Mouse (Mus musculus) kidney, embryonic 15.5 days (tissue): ENCODE measurements around the gene Kirrel3. TPM values are rescaled to one million over a fixed set of nuclear protein-coding genes. Genes with fewer than 3 reads are reported as not detected.

Experiments
- ATAC-seq: fragments of 200-750 bp; cut with Nextera tagmentation; replicated peaks from 2 replicates; pipeline ENCODE4 v1.8.0; 2017; ENCODE audit warnings: moderate TSS enrichment; ENCODE audit not compliant: low FRiP score
- H3K27ac ChIP-seq: fragments of 300-500 bp; sonication (generic); 2 replicates; pipeline ENCODE4 v1.5.1; 2015; ENCODE audit warnings: mild to moderate bottlenecking, inconsistent platforms
- H3K27me3 ChIP-seq: fragments of 300-500 bp; sonication (generic); 2 replicates; pipeline ENCODE4 v1.6.1; 2015; ENCODE audit warnings: inconsistent platforms
- H3K36me3 ChIP-seq: fragments of 300-500 bp; sonication (generic); 2 replicates; pipeline ENCODE4 v1.6.1; 2015; ENCODE audit warnings: inconsistent platforms
- H3K4me1 ChIP-seq: fragments of 300-500 bp; sonication (generic); 2 replicates; pipeline ENCODE4 v1.6.1; 2015; ENCODE audit warnings: inconsistent platforms
- H3K4me2 ChIP-seq: fragments of 300-500 bp; sonication (generic); 2 replicates; pipeline ENCODE4 v1.6.1; 2015; ENCODE audit warnings: moderate library complexity, mild to moderate bottlenecking, inconsistent platforms
- H3K4me3 ChIP-seq: fragments of 300-500 bp; sonication (generic); replicated peaks from 2 replicates; pipeline ENCODE4 v1.5.1; 2015; ENCODE audit warnings: mild to moderate bottlenecking, inconsistent platforms
- H3K9ac ChIP-seq: fragments of 300-500 bp; sonication (generic); 2 replicates; pipeline ENCODE4 v1.6.1; 2015; ENCODE audit warnings: mild to moderate bottlenecking, inconsistent platforms
- H3K9me3 ChIP-seq: fragments of 300-500 bp; sonication (generic); replicated peaks from 2 replicates; pipeline ENCODE4 v1.6.1; 2016; ENCODE audit warnings: inconsistent platforms
- WGBS: fragments of 180-500 bp; shearing (Covaris S2); methylation state at CpG from one replicate; pipeline ENCODE4 v1.1.7; 2015; ENCODE audit warnings: mixed read lengths; 5-methylcytosine and 5-hydroxymethylcytosine counted together
- polyA plus RNA-seq: library from polyadenylated mRNA; unstranded; fragments of >200 nt; fragmentation: Nextera tagmentation; extraction: Ambion mirVana; gene quantifications from 2 replicates; pipeline ENCODE4 v1.2.1, GENCODE M21; 2015

The Kirrel3 gene
- polyA plus RNA-seq, 1 experiment from 2014 or later, result 3.4 TPM

GRCm38 (mm10) chr9:34921941-34922340 lies 436.2 kb downstream of the Kirrel3 start:
- Histone ChIP-seq H3K9me3 (no peaks in the 10 kb centered on the region), H3K9ac (no peak overlapping the region), H3K27me3 (no peaks in the 10 kb centered on the region), H3K36me3 (no peaks in the 10 kb centered on the region), H3K4me1 (no peaks in the 10 kb centered on the region), H3K27ac (no peak overlapping the region), H3K4me3 (no peak overlapping the region), H3K4me2 (no peak overlapping the region)
- ATAC-seq, result no peak
- 91% methylated on average over 1 of the region's 1 CpGs for WGBS

- Histone ChIP-seq H3K36me3 (no peaks in the 10 kb centered on the region), H3K4me1 (no peaks in the 10 kb centered on the region), H3K27ac (no peak overlapping the region), H3K27me3 (no peaks in the 10 kb centered on the region), H3K4me2 (no peak overlapping the region), H3K9ac (no peak overlapping the region), H3K4me3 (no peak overlapping the region), H3K9me3 (no peaks in the 10 kb centered on the region)
- 70% methylated on average over 6 of the region's 6 CpGs for WGBS
- ATAC-seq, result no peak
These were observed 437.0 kb downstream of the Kirrel3 start for GRCm38 (mm10) chr9:34922716-34923115.

- Histone ChIP-seq H3K36me3 (no peaks in the 10 kb centered on the region), H3K27ac (no peak overlapping the region), H3K4me3 (no peak overlapping the region), H3K27me3 (no peaks in the 10 kb centered on the region), H3K9me3 (no peaks in the 10 kb centered on the region), H3K4me2 (no peak overlapping the region), H3K4me1 (no peaks in the 10 kb centered on the region), H3K9ac (no peak overlapping the region)
- 74% methylated on average over 14 of the region's 14 CpGs for WGBS
- no peak for ATAC-seq
These were observed 437.6 kb downstream of the Kirrel3 start for GRCm38 (mm10) chr9:34923134-34923931.

GRCm38 (mm10) chr9:34925616-34926015 lies 439.9 kb downstream of the Kirrel3 start:
- H3K27ac ChIP-seq, result no peak overlapping the region
- H3K27me3 ChIP-seq, result no peaks in the 10 kb centered on the region
- no peaks in the 10 kb centered on the region for H3K9me3 ChIP-seq
- no peaks in the 10 kb centered on the region for H3K4me1 ChIP-seq
- H3K4me2 ChIP-seq, result no peak overlapping the region
- H3K36me3 ChIP-seq, result no peaks in the 10 kb centered on the region
- ATAC-seq, result no peak
- no peak overlapping the region for H3K9ac ChIP-seq
- WGBS, result 68% methylated on average over 5 of the region's 5 CpGs
- H3K4me3 ChIP-seq, result no peak overlapping the region

- H3K9me3 ChIP-seq, result no peaks in the 10 kb centered on the region
- H3K4me3 ChIP-seq, result no peak overlapping the region
- H3K27ac ChIP-seq, result no peak overlapping the region
- no peaks in the 10 kb centered on the region for H3K27me3 ChIP-seq
- no peaks in the 10 kb centered on the region for H3K4me1 ChIP-seq
- H3K36me3 ChIP-seq, result no peaks in the 10 kb centered on the region
- 39% methylated on average over 1 of the region's 1 CpGs for WGBS
- H3K4me2 ChIP-seq, result no peak overlapping the region
- no peak for ATAC-seq
- H3K9ac ChIP-seq, result no peak overlapping the region
These were observed 444.7 kb downstream of the Kirrel3 start for GRCm38 (mm10) chr9:34930371-34930770.

GRCm38 (mm10) chr9:34938140-34938539 lies 452.4 kb downstream of the Kirrel3 start:
- no peak overlapping the region for H3K9ac ChIP-seq
- H3K4me3 ChIP-seq, result no peak overlapping the region
- no peaks in the 10 kb centered on the region for H3K9me3 ChIP-seq
- ATAC-seq, result no peak
- no peak overlapping the region for H3K4me2 ChIP-seq
- WGBS, result 90% methylated on average over 5 of the region's 5 CpGs
- H3K27ac ChIP-seq, result no peak overlapping the region
- no peaks in the 10 kb centered on the region for H3K27me3 ChIP-seq
- H3K36me3 ChIP-seq, result no peaks in the 10 kb centered on the region
- H3K4me1 ChIP-seq, result no peaks in the 10 kb centered on the region

GRCm38 (mm10) chr9:34939621-34940020 lies 453.9 kb downstream of the Kirrel3 start:
- 85% methylated on average over 5 of the region's 5 CpGs for WGBS

GRCm38 (mm10) chr9:34942122-34942831 lies 456.6 kb downstream of the Kirrel3 start:
- WGBS, result 83% methylated on average over 6 of the region's 6 CpGs
- Histone ChIP-seq H3K4me2 (no peak overlapping the region), H3K27me3 (no peaks in the 10 kb centered on the region)

More at GRCm38 (mm10) chr9:34939621-34940020, 453.9 kb downstream of the Kirrel3 start:
- Histone ChIP-seq H3K4me1 (no peaks in the 10 kb centered on the region), H3K9me3 (no peaks in the 10 kb centered on the region), H3K4me3 (no peak overlapping the region), H3K27ac (no peak overlapping the region), H3K4me2 (no peak overlapping the region), H3K9ac (no peak overlapping the region), H3K36me3 (no peaks in the 10 kb centered on the region), H3K27me3 (no peaks in the 10 kb centered on the region)
- no peak for ATAC-seq

GRCm38 (mm10) chr9:34942996-34943395 lies 457.3 kb downstream of the Kirrel3 start:
- H3K4me1 ChIP-seq, result no peaks in the 10 kb centered on the region
- H3K9me3 ChIP-seq, result no peaks in the 10 kb centered on the region
- no peaks in the 10 kb centered on the region for H3K27me3 ChIP-seq
- H3K9ac ChIP-seq, result no peak overlapping the region
- WGBS, result 83% methylated on average over 7 of the region's 7 CpGs
- no peak overlapping the region for H3K4me2 ChIP-seq
- H3K4me3 ChIP-seq, result no peak overlapping the region
- ATAC-seq, result no peak
- no peaks in the 10 kb centered on the region for H3K36me3 ChIP-seq
- H3K27ac ChIP-seq, result no peak overlapping the region

More at GRCm38 (mm10) chr9:34942122-34942831, 456.6 kb downstream of the Kirrel3 start:
- H3K4me1 ChIP-seq, result no peaks in the 10 kb centered on the region
- no peak overlapping the region for H3K4me3 ChIP-seq
- no peaks in the 10 kb centered on the region for H3K36me3 ChIP-seq
- no peaks in the 10 kb centered on the region for H3K9me3 ChIP-seq
- no peak overlapping the region for H3K27ac ChIP-seq
- no peak for ATAC-seq
- H3K9ac ChIP-seq, result no peak overlapping the region

- Histone ChIP-seq H3K36me3 (no peaks in the 10 kb centered on the region), H3K4me3 (no peak overlapping the region), H3K27me3 (no peaks in the 10 kb centered on the region), H3K9ac (no peak overlapping the region), H3K4me2 (no peak overlapping the region), H3K27ac (no peak overlapping the region), H3K4me1 (no peaks in the 10 kb centered on the region), H3K9me3 (no peaks in the 10 kb centered on the region)
- WGBS, result 56% methylated on average over 9 of the region's 9 CpGs
- no peak for ATAC-seq
These were observed 459.6 kb downstream of the Kirrel3 start for GRCm38 (mm10) chr9:34945301-34945700.

- Histone ChIP-seq H3K9ac (no peak overlapping the region), H3K27ac (no peak overlapping the region), H3K4me3 (no peak overlapping the region), H3K27me3 (no peaks in the 10 kb centered on the region), H3K4me2 (no peak overlapping the region), H3K36me3 (no peaks in the 10 kb centered on the region), H3K9me3 (no peaks in the 10 kb centered on the region), H3K4me1 (no peaks in the 10 kb centered on the region)
- WGBS, result 32% methylated on average over 6 of the region's 6 CpGs
- no peak for ATAC-seq
These were observed 461.6 kb downstream of the Kirrel3 start for GRCm38 (mm10) chr9:34947258-34947657.

GRCm38 (mm10) chr9:34947717-34948116 lies 462.0 kb downstream of the Kirrel3 start:
- no peak overlapping the region for H3K4me2 ChIP-seq
- no peak overlapping the region for H3K27ac ChIP-seq
- H3K27me3 ChIP-seq, result no peaks in the 10 kb centered on the region
- no peak overlapping the region for H3K9ac ChIP-seq
- no peaks in the 10 kb centered on the region for H3K4me1 ChIP-seq
- H3K9me3 ChIP-seq, result no peaks in the 10 kb centered on the region
- H3K4me3 ChIP-seq, result no peak overlapping the region
- ATAC-seq, result no peak
- no peaks in the 10 kb centered on the region for H3K36me3 ChIP-seq
